Mouse (Mus musculus): ENCODE measurements around the gene Hsd17b3.
A peak's percentile ranks its signal among the peaks of the same experiment; 100 is the strongest.
"Not testable (repeated sequence)": the region's sequence is repeated elsewhere in the genome, so short reads cannot be mapped to it uniquely, and the experiment has no call there.

The Hsd17b3 gene

DNA sequence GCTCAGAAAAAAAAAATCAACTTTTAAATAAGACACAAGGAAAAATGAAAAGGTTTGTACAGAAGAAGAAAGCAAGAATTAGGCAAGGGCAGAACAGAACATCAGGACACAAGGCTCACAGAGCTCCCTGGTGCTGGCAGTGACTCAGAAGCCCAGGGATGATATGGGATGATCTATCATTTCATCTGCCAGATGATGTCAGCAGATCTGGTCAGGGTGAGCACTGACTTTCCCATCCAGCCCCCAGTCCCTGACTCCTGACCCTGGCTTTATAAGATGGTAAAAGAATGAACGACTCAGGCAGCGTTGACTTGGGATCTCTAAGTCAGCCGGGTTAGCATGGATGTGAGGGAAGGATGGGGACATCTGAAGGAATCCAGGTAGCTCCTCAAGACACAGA, 5.7 kb downstream of the Hsd17b3 start:
- no peak for DNase-seq (ENCODE audit: extremely low spot score)

DNA sequence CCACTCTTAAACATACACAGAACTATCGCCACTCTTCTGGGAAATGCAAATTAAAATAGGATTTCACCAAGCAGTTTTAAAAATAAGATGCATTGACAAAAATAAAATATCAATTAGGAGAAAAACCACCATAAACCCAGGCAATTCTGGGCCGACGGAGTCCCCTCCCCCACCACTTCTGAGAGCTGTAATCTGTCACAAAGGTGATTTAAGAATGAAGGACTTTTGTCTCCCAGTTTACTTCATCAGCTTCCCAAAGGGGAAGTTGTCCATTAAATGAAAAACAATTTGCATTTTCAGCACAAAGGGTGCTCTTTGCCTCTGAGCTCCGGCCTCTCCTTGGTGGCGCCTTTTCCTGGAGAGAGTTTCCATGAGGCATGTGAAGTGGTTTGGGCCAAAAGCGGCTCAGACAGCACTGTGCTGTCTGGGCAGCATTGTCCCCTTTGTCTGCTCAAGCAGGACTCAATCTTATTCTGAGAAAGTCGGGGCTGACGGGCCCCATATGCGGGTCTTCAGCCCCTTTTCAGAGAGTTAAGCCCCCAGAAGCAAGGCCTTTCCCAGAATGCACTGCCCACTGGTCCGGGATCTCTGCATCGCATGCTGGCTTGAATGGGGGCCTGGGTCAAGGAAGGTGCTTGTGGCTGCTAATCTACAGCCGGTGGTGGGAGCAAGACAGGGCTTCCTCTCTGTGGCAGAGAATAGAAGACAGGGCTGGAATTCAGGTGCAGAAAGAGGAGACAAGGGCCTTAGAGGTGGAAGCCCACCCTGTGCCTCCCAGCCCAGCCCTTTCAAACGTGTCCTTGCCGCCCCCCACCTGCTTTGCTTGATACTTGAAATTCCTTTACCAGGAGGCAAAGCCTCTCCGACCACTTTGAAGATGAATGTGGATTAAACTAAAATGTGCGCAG, 7.8 kb downstream of the Hsd17b3 start:
- peak; percentile 50 for DNase-seq (ENCODE audit: extremely low spot score)

DNA sequence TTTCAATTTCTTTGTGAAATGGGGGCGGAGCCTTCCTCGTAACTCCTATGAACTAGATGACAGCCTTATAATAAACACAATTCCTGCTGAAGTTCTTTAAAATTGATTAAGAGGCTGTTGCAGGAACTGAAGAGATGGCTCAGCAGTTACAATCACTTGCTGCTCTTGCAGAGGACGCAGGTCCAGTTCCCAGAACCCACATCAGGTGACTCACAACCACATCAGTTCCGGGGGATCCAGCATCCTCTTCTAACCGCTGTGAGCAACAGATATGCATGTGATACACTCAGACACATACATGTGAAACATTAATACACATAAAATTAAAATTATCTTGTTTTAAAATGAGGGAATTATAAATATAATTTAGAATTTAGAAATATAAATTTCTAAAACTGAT, 11.4 kb downstream of the Hsd17b3 start:
- DNase-seq (ENCODE audit: extremely low spot score) = no peak

GRCm38 (mm10) chr13:64076074-64076473, 13.0 kb downstream of the Hsd17b3 start:
- no peak for DNase-seq (ENCODE audit: extremely low spot score)

DNA sequence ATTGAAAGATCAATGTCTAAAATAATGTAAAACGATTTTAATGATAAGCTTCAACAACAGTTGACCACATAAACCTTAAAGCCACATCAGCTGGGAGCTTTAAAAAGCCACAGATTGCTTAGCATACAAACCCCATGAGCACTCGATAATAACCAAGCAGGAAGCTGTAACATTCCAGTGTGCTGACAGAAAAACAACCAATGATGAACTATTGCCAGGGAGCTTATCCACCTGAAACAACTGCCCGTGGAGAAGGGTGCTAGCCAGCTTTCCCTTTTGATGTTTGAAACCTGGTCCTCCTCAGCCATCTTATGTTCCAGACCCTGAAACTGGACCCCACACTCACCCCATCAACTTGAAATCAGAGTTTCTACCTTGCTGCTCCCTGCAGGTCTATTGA, 22.4 kb downstream of the Hsd17b3 start:
- DNase-seq (ENCODE audit: extremely low spot score) = no peak

- DNase-seq (ENCODE audit: extremely low spot score) = no peak
Observed at GRCm38 (mm10) chr13:64064276-64064675, 24.8 kb downstream of the Hsd17b3 start.

- DNase-seq (ENCODE audit: extremely low spot score) = no peak
Observed at GRCm38 (mm10) chr13:64060935-64061506, 28.0 kb downstream of the Hsd17b3 start.

DNA sequence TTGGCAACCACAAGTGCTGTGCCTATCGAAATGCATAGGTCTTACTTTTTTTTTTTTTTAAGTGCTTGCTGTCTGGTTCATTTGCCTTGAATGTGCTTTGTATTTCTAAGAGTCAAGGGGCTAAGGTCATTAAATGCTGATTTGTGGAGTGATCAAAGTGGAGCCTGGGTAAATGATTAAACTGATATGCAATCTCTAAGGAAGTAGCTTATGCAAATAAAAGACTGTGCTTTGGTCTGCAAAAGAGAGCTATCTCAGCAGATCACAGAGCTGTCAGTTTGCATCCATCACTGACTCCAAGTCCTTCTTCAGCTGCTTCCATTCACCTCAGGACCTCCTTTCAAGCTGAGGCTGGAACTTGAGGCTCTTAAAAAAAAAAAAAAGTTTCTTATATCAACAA, 35.1 kb downstream of the Hsd17b3 start:
- DNase-seq (ENCODE audit: extremely low spot score) = no peak

DNA sequence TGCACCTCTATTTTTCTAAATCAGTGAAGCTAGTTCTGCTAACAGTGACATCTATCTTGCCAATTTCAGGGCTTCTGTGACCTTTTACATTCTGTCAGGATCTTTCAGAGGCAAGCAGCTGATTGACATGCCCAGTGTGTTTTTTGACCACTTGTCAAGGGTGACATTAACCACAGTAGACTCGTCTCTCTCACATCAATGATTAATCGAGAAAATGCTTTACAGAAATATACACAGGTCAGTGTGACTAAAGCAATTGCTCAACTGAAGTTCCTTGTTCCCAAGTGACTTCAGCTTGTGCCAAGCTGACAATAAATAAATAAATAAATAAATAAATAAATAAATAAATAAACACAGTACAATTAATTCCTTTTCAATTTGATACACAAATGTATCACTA, 36.7 kb downstream of the Hsd17b3 start:
- not testable (repeated sequence) for DNase-seq (ENCODE audit: extremely low spot score)

GRCm38 (mm10) chr13:64050895-64051294, 38.1 kb downstream of the Hsd17b3 start:
- DNase-seq (ENCODE audit: extremely low spot score) = no peak

DNA sequence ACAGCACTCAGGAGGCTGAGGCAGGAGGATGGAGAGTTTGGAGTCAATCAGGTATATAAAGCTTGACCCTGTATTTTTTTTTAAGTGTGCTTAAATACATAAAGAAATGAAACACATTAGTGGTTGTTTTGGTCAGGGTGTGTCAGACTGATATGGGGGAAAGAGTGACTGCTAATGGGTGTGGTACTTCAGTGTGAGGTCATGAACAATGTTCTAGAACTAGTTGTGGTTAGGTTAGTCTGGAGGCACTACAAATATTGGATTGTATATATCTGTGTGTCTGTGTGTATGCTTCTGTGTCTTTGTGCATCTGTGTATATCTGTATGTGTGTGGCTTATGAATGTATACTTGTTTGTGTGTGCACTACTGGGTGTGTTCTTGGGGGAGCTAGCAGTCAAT, 39.5 kb downstream of the Hsd17b3 start:
- no peak for DNase-seq (ENCODE audit: extremely low spot score)

DNA sequence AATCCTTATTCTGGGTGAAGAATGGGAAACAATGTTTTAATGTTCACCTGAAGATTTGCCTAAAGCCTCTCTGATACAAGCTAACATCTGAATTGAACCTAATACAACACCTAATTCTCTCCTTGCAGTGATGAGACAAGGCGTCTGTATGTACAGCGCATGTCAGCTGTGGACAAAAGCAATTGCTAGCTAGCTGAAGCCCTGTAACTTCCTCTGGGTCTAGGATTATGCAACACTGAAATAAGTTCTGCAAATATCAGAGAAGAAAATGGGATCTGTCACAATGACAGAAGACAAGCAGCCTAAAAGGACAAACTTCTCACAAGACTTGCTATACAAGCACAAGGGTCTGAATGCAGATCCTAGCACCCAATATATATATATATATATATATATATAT, 40.6 kb downstream of the Hsd17b3 start:
- no peak for DNase-seq (ENCODE audit: extremely low spot score)

DNA sequence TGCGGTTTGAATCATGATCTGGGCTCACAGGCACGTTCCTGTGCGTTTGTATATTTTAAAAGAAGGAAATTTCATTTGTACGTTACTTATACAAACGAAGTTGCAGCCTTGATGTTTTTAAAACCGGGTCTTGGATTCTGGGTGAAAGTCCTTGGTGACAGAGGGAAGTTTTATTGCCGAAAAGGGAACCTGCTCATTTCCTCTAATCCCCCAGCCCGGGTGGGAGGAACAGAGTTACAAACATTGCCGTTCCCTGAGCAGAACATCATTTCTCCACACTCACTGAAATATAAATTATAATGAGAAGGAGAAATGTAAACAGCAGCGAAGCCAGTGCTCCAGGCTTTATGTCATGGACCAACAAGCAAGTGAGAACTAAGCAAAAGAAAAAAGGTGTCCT, 49.1 kb downstream of the Hsd17b3 start:
- DNase-seq (ENCODE audit: extremely low spot score) = no peak

DNA sequence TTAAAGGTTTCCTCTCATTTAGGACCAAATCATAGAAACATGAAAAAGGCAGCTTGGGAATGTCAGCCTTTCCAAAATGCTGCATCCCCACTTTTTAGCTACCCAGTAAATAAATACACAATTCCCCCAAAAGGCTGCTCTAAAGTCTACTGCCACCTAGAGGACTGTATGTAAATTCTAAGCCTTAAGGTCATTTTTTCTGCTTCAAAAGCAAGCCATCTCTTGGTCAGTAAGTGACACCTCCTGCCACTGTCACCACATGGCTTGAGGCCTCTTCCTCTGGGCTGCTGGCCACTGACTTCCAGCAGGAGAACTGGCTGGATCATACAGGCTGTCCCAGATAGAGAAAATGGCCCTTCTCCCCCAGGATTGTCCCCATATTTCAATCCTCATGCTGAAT, 50.9 kb downstream of the Hsd17b3 start:
- no peak for DNase-seq (ENCODE audit: extremely low spot score)

GRCm38 (mm10) chr13:64036079-64037011, 52.7 kb downstream of the Hsd17b3 start:
- DNase-seq (ENCODE audit: extremely low spot score) = peak; percentile 81

GRCm38 (mm10) chr13:64035036-64035435, 54.0 kb downstream of the Hsd17b3 start:
- peak; percentile 49 for DNase-seq (ENCODE audit: extremely low spot score)

DNA sequence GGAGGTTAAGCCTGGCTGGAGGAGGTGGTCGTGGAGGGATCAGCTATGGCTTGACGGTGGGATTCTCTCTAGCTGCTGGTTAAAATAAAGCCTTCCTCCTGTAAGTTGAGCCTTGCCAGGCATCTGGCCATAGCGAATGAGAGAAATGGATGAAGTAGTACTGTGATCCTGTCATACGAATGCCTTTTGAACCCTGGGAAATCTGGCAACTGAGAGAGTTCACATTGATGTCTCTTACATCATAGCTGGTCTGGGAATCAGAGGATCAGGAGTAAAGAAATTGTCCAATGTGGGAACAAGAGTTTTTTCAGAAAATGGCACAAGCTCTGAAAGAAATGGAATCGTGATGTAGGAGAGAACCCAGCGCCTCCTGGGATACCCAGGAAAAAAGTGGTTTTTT, 55.1 kb downstream of the Hsd17b3 start:
- DNase-seq (ENCODE audit: extremely low spot score) = no peak

GRCm38 (mm10) chr13:64033181-64033580, 55.8 kb downstream of the Hsd17b3 start:
- no peak for DNase-seq (ENCODE audit: extremely low spot score)

DNA sequence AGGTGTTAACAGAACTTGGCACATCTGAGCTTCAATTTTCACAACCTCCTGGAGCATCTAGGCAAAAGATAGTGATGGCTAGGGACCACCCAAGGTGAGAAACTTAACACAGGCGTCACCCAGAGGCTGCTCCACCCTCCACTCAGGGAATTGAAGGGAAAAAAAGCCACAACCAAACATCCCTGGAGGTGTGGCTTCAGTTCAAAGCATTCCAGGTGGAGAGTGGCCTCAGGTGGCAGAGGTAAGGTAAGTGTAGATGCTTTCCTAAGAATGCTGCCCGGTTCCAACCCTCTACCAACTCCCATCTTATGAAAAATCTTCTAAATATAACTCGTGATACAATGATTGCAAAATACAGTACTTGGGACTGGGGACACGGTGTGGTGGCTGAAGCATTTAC, 57.8 kb downstream of the Hsd17b3 start:
- no peak for DNase-seq (ENCODE audit: extremely low spot score)

DNA sequence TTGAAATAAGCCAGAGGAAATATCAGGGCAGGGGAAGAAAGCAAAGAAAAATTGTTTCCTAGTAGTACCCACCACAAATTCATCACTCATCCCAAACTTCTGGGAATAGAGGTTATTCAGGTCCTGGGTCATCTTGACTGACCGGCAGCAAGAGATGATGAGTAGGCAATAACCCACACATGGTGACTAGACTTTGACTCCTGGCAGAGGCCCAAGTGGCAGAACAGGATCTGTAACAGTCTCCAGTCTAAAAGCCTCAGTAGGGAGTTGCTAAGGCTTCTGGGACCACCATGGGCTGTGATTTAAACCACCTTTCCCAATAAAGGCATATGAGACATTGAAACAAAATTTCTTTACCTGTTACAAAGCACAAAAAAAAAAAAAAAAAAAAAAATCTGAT, 58.2 kb downstream of the Hsd17b3 start:
- DNase-seq (ENCODE audit: extremely low spot score) = no peak

DNA sequence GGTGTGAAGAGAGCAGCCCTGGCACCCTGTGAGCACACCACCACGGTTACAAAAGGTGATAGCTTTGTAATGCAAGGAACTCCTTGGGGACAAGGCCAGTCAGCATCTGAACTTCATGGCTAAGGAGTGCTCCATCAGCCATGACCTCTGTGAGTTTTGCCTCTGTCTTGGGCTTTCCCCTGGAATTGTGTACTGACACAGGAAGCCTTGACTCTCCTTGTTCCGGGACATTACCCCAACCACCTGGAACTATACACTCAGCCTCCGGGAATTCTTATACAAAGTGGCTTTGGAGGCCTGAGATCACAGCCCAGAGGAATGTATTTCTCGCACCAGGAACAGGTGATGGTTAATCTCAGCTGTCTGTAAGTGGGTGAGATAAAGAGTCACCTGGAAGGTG, 64.2 kb downstream of the Hsd17b3 start:
- no peak for DNase-seq (ENCODE audit: extremely low spot score)

- DNase-seq (ENCODE audit: extremely low spot score) = no peak
Observed at GRCm38 (mm10) chr13:64022786-64023468, 66.1 kb downstream of the Hsd17b3 start.
